Mouse (Mus musculus) ES-E14 (cell line): Measurements from ENCODE around the gene Gdap2.

Source experiments
- HCFC1 ChIP-seq: IDR thresholded peaks from 2 replicates; pipeline ENCODE4 v1.6.1; 2012; ENCODE audit warnings: low read length, inconsistent platforms, borderline replicate concordance; ENCODE audit not compliant: insufficient read depth
- MAFK ChIP-seq: IDR thresholded peaks from 2 replicates; pipeline ENCODE4 v1.6.1; 2014; ENCODE audit warnings: mild to moderate bottlenecking, low read depth, low read length, inconsistent platforms; ENCODE audit not compliant: insufficient read depth
- ZNF384 ChIP-seq: IDR thresholded peaks from 2 replicates; pipeline ENCODE4 v1.6.1; 2012; ENCODE audit warnings: low read depth, low read length, inconsistent platforms

DNA sequence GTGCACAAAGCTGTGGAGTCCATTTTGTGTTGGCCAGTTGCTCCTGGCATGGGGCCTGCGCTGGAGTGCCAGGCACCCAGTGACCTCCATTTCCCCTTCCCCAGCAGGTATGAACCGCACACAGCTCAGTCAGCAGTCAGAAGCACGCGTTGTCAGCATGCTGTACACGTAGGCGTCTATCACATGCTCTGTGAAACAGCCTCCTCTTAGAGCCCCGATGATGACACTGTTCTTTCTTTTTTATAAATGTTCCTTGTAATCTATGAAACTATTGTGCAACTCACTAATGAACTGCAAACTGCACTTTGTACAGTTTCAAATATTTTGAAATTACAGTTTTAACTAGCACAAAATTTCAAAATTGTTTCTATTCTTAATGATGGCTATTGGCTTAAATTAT, 39.4 kb downstream of the Gdap2 start:
- no peak for TF ChIP-seq MAFK
- no peak for TF ChIP-seq ZNF384
- no peak for TF ChIP-seq HCFC1
